Mouse (Mus musculus) olfactory bulb, adult 2 months (tissue): ENCODE measurements at regions not wholly inside any gene's neighbourhood (a gene's known extent, or its start where the extent isn't known, plus 50 kb on each side); places are given as distances from the start of the nearest gene placed in this dataset.

Source experiments
- CTCF ChIP-seq: fragments of 200-500 bp; IDR thresholded peaks from 2 replicates; pipeline ENCODE4 v1.5.1; 2012; ENCODE audit warnings: low read depth, mild to moderate bottlenecking, low read length, moderate library complexity; ENCODE audit not compliant: insufficient read depth
- POLR2A ChIP-seq: fragments of 200-500 bp; IDR thresholded peaks from 2 replicates; pipeline ENCODE4 v1.6.1; 2012; ENCODE audit warnings: mild to moderate bottlenecking, low read depth, low read length, moderate library complexity; ENCODE audit not compliant: insufficient read depth

DNA sequence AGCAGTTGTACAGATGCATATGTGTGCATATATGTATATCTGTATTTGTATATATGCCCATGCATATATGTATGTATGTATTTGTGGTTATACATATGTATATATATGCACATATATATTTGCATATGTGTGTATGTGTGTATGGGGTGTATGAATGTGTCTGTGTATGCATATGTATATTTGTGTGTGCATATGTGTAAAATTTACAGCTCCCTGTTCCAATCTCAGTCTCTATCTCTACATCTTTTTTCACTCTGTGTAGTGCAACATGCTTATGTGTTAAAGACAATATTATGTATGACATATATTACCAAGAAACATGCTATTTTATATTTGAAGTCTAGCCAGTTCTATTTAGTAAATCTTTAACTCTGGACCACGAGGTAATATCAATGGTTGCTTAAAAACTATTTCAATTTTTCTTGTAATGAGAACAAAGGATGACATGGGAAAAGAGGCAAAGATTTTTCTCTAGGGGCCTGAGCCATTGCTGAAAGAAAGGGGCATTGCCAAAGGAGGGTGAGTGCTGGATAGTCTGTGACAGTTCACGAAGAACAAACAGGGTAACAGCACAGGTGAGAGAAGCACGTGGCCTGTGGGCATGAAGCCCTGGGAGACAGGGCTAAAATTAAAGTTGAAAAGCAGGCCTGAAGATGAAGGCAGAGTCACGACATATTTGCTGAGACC is 769.0 kb downstream of the Ryr2 start:
- TF ChIP-seq CTCF (no peak), POLR2A (no peak)
